Mouse (Mus musculus) heart, adult 2 months (tissue): ENCODE data around the gene Papss2.

ENCODE experiments used
- CTCF ChIP-seq: fragments of 200-600 bp; IDR thresholded peaks from 2 replicates; pipeline ENCODE4 v1.8.1; 2022; ENCODE audit warnings: antibody characterized with exemption, mild to moderate bottlenecking, moderate library complexity
- POLR2A ChIP-seq: fragments of 200-500 bp; IDR thresholded peaks from 2 replicates; pipeline ENCODE4 v1.6.1; 2011; ENCODE audit warnings: mild to moderate bottlenecking, low read depth, low read length, control low read depth; ENCODE audit not compliant: insufficient read depth

- no peak for TF ChIP-seq CTCF
- TF ChIP-seq POLR2A = no peak
These were observed 7.9 kb downstream of the Papss2 start for GRCm38 (mm10) chr19:32603466-32603865.
